In the genomic region with DNA sequence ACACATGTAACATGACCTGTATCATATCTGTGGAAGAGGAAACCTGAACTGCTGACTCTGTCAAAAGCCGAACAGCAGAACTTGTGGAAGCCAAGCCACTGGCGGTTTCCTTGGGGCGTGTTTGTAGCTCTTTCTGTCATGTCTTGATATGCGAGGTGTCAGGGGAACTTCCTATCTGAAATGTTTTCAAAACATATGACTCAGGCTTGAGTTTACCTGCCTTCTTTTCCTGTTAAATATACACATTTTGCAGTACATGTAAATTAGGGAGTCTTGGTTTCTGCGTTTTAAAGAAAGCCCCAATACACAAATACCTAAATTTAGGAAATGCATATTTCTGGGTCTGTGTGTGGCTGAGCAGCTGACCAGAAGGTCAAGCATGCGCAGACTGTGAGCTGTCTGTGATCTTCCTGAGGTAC, we compare ENCODE assay signal across 19 mouse cellular contexts. TPM values are rescaled to one million over a fixed set of nuclear protein-coding genes. Genes with fewer than 3 reads are reported as not detected.
DNase-seq lines count a peak whose midpoint lies in the region; ATAC-seq lines count a peak whose summit lies in the region.
"Had no signal": no experiment of that assay in that cellular context is flagged by ENCODE, and none has a peak within 500 bp of the region (broad histone marks: within the 10 kb centered on the region; RNA-seq: fewer than 3 reads in every experiment).

No protein-coding gene starts in this region.

- peak; percentile 32 to 40 for DNase-seq in B cell, adult 2 months
- peak; percentile 90 for DNase-seq in induced T-regulatory cell, adult 2 months (ENCODE audit: low read depth)
- DNase-seq in splenic B cell, adult 2 months (ENCODE audit: low read depth, low spot score): peak; percentile 41
- no peak for DNase-seq in urinary bladder, postnatal 14 days (ENCODE audit: low spot score)
- DNase-seq in cerebellum, adult 18-20 months: no peak
- DNase-seq in cerebellum, adult 9-11 months: no peak
- DNase-seq: cerebellum, adult 11 months; embryo, embryonic 11 days; forebrain, postnatal 0 days; gastrocnemius, postnatal 10 days; right cerebral cortex, postnatal 4 days had no signal

- H3K27me3 ChIP-seq in splenic B cell, adult 2 months (ENCODE audit: control insufficient read depth, insufficient read depth, low read length, poor library complexity, severe bottlenecking): no peaks in the 10 kb centered on the region
- H3K27me3 ChIP-seq: heart, embryonic 13.5 days; lung, embryonic 15.5 days; neural tube, embryonic 12.5 days had no signal

- peak; percentile 74 for ATAC-seq in CD4-positive, CD25-positive, alpha-beta regulatory T cell, adult 4 months
- ATAC-seq: forebrain, postnatal 0 days; intestine, embryonic 16.5 days had no signal

- no peaks in the 10 kb centered on the region for H3K36me3 ChIP-seq in splenic B cell, adult 2 months (ENCODE audit: control insufficient read depth, insufficient read depth, low read length, poor library complexity, severe bottlenecking)
- H3K36me3 ChIP-seq: heart, embryonic 13.5 days; hindbrain, embryonic 10.5 days; lung, embryonic 15.5 days; neural tube, embryonic 12.5 days had no signal

RNA-seq across cellular contexts. Expression of a gene that starts 14.2 kb away (rescaled TPM):
- 10 to 100 TPM; 45.0 to 45.8 TPM for polyA plus RNA-seq in CD4-positive, CD25-positive, alpha-beta regulatory T cell, adult 4 months (2017; shearing (Covaris generic))
- polyA plus RNA-seq: erythroblast, embryonic 14.5 days; forebrain, postnatal 0 days; heart, embryonic 13.5 days; hindbrain, embryonic 10.5 days; neural tube, embryonic 12.5 days had no signal

RNA-seq across cellular contexts. Expression of a gene that starts 35.6 kb away (rescaled TPM):
- polyA plus RNA-seq in CD4-positive, CD25-positive, alpha-beta regulatory T cell, adult 4 months (2017; shearing (Covaris generic)): 10 to 100 TPM in 1 of 2 experiments, 1 to 10 TPM in 1; 8.9 to 18.3 TPM

RNA-seq across cellular contexts. Expression of a gene that starts 50.1 kb away (rescaled TPM):
- polyA plus RNA-seq in CD4-positive, CD25-positive, alpha-beta regulatory T cell, adult 4 months (2017; shearing (Covaris generic)): 10 to 100 TPM in 1 of 2 experiments, 1 to 10 TPM in 1; 9.2 to 11.5 TPM
- polyA plus RNA-seq: liver, adult 2 months had no signal

Comparison
In these comparisons a context has a peak if more than half of its experiments do, and no peak if none do; other contexts are left out.
1. DNase-seq: peak in B cell, adult 2 months (2 of 2), induced T-regulatory cell, adult 2 months (single experiment) and splenic B cell, adult 2 months (single experiment); none in urinary bladder, postnatal 14 days (single experiment), cerebellum, adult 18-20 months (0 of 2) and cerebellum, adult 9-11 months (single experiment).